Mouse (Mus musculus): ENCODE measurements around the gene Vps8.
"Not testable (repeated sequence)": the region's sequence is repeated elsewhere in the genome, so short reads cannot be mapped to it uniquely, and the experiment has no call there.

Gene Vps8

DNA sequence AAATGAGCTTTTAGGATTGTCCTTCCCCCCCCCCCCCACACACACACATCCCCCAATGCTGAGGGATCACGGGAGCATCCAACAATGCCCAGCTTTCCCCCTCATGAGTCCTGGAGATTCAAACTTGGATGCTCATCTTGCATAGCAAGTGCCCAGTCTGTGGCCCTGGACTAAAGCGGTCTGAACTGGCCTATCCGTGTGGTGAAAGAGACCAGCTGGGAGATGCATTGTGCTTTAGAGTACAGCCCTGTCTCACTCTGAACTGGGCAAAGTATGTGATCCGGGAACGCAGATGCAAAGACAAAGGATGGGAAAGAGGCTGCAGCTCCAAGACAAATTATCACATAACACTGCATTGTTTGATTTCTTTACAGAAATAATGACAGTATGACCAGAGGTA, 231.5 kb downstream of the Vps8 start:
- DNase-seq (ENCODE audit: low read depth in 1 of 2, low spot score in 2 of 2) = no peak

DNA sequence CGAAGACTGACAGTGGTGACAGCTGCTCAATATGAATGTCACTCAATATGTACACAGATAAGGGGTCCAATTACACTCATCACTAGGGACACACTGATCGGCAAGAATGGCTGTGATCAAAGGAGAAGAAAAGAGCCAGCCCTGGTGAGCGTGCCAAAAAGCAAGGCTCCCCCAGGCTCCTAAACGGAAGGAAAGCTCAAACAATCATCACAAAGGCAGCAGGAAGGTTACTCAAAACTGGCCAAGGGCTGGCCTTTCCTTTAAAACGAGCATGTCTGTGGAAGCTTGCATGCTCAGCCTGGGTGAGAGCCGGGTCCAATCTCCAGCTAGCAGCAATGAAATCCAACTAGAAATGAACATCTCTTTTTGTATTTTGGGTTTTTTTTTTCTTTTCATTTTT, 232.4 kb downstream of the Vps8 start:
- DNase-seq (ENCODE audit: low read depth in 1 of 2, low spot score in 2 of 2) = no peak

DNA sequence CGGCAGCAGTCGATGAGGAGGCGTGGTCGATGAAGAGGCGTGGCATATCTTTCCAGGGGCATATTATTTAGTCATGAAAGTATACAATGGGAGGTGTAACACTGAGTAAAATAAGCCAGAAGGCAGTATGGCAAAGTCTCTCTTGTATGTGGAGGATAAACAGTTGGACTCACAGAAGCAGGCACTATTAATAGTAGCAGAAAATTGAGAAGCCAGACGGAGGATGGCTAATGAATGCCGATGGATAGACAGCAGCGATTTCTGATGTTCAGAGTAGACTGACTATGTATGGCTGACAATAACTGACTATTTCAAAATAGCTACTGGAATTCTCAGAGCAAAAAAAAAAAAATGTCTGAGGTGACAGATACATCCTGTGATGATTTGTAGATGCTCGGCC, 233.0 kb downstream of the Vps8 start:
- no peak for DNase-seq (ENCODE audit: low read depth in 1 of 2, low spot score in 2 of 2)

DNA sequence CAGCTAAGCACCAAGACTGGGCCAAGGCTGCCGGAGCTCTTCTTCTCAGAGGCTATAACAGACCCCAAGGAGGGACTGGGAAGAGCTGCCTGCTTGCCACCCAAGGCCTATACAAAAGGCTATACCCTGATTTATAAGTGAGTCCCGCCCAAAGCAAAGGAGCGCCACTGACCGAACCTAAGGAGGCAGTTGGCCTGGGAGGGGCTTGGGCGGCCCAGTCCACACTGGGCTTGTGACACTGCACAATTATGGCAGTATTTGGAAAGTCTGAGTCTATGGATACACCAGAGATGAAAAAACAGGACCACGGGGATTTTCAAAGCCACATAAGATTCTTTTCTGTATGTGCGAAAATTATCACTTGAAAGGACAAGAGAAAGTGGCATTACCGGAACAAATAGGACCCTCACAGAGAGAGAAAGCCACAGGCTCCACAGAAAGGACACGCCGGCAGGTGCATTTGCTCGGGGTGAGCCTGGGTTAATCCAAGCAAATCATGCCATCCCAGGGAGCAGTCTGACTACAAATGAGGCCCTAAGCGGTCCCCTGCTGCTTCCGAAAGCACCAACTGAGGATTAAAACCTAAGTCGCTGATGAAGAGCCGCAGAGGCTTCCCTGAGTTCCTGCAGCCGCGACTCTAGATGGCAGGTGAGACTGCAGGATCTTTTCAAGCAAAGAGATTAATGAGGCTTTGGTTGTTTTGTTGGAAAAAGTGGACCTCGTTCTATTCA, 241.9 kb downstream of the Vps8 start:
- no peak for DNase-seq (ENCODE audit: low read depth in 1 of 2, low spot score in 2 of 2)

DNA sequence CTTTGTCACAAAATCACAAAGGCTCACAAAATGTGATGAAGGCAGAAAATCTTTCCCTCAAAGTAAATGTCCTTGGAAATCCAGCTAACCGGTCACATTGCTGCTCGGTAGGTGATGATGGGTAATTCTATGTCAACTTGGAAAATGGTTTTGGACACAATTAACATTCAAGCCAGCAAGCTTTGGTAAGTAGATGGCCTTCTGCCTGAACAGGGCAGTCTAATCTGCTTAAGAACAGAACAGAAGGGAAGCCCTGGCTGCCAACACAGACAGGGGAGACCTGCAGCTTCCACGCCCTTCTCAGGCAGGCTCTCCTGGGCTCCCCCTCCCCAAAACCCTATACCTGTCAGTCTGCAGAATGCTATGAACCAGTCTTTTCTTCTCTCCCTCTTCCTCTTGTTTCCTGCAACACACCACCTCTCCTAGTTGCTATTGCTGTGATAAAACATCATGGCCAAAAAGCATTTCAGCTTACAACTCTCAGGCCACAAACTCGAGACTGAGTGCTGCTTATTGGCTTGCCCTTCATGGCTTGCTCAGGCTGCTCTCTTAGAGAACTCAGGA, 242.6 kb downstream of the Vps8 start:
- DNase-seq (ENCODE audit: low read depth in 1 of 2, low spot score in 2 of 2) = no peak

DNA sequence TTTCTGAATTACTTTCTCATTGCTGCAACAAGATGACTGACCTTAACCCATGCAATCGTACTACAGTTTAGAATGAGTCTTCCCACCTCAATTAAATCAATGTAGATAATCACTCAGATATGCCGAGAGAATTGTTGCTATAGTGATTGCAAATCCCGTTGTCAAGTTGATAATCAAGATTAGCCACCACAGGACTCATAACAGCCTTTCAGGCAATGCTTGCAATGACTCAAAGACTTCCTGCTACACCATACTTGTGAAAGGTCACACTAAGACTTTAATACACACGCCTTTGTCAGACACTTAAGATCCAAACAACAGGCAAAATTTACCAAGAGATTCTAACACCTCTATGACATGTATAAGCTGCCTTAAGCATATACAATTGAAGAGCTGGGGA, 249.0 kb downstream of the Vps8 start:
- no peak for DNase-seq (ENCODE audit: low read depth in 1 of 2, low spot score in 2 of 2)

DNA sequence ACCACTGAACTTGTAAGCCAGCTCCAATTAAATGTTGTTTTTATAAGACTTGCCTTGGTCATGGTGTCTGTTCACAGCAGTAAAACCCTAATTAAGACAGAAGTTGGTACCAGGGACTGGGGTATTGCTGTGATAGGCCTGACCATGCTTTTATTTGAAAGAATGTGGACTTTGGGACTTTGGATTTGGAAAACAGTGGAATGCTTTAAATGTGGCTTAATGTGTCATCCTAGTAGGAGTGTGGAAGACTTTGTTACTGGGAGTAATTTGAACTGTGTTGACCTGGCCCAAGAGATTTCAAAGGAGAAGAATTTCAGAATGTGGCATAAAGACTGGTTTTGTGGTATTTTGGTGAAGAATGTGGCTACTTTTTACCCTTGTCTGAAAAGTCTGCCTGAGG, 250.1 kb downstream of the Vps8 start:
- not testable (repeated sequence) for DNase-seq (ENCODE audit: low read depth in 1 of 2, low spot score in 2 of 2)

DNA sequence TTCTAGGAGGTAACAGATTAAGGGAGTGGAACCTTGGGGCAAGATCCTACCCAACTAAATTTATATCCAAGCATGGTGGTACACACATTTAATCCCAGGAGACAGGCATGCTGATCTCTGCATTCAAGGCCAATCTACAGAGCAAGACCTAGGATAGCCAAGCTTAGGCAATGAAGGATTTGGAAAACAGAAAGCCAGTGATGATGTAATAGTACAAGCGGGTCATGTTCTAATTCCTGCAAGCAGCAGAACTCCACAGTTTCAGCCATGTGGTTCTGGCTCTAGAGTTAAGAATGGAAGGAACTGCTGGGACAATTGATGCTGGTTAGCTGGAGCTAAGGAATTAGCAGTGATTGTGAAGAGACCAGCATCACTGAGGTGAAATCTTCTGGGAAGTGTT, 250.7 kb downstream of the Vps8 start:
- DNase-seq (ENCODE audit: low read depth in 1 of 2, low spot score in 2 of 2) = not testable (repeated sequence)

DNA sequence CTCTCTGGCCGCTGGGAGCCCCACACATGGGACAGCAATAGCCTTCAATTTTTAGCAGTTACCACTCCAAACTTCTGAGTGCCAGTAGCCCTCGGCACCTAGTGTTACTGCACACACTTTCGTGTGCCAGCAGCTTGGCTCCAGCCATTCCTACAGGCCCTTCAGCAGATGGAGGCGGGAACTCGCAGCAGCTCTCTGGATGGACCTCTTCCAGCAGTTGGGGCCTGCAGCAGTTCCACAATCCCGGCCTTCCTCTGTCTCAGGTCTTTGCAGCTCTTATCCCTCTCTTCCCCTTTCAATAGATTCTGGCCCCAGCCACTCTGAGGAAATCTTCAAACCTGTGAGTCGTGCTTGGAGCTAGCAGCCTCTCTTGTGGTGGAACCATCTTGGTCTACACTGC, 253.9 kb downstream of the Vps8 start:
- no peak for DNase-seq (ENCODE audit: low read depth in 1 of 2, low spot score in 2 of 2)

DNA sequence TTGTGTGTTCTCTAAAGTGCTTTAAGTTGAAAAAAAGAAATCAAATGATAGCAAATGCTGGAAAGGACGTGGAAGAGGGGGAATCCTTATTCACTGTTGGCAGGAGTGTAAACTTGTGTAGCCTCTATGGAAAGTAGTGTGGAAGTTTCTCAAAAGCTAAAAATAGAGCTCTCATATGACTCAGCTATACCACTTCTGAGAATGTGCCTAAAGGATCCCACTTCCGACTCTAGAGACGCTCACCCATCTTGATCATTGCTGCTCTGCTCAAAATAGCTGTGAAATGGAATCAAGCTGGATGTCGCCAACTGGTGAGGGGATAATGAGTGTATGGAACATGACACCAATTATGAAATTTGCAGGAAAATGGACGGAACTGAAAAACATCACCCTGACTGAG, 264.5 kb downstream of the Vps8 start:
- no peak for DNase-seq (ENCODE audit: low read depth in 1 of 2, low spot score in 2 of 2)

DNA sequence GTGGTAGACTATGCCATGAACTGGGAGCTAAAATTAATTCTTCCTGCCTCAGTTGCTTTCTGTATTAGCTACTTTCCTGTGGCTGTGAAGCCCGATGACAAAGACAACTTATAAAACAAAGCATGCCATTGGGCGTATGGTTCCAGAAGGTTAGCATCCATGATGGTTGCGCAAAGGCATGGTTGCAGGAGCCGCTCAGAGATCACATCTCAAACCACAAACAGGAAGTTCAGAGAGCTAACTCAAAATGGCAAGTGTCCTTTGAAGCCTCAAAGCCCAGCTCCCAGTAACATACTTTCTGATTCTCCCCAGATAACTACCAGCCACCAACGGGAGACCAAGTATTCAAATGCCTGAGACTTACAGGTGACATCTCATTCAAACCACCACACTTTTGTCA, 266.2 kb downstream of the Vps8 start:
- peak; percentile 14 to 15 for DNase-seq (ENCODE audit: low read depth in 1 of 2, low spot score in 2 of 2)

DNA sequence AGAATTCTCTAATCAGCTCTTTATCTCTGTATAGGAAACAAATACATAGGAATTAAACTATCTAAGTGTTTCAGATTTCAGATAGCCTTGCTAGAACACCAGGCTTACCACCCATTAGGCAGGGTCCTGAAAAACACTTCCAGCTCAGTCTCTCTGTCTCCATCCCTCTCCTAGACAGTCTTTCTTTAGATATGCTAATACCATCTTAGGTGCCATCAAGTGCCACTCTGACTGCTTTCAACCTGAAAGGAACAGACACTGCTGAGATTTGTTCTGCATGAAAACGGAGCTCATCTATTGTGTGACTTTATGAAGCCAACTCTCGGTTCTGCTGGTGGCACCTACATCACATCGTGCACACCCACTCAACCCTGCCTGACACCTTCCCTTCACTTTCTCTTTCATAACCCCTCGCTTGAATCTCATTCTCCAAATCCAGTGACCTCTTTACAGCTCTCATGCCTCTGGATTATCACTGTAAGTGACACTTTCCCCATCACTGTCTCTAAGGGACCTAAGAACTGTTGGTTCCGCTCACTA, 267.4 kb downstream of the Vps8 start:
- DNase-seq (ENCODE audit: low read depth in 1 of 2, low spot score in 2 of 2) = no peak

DNA sequence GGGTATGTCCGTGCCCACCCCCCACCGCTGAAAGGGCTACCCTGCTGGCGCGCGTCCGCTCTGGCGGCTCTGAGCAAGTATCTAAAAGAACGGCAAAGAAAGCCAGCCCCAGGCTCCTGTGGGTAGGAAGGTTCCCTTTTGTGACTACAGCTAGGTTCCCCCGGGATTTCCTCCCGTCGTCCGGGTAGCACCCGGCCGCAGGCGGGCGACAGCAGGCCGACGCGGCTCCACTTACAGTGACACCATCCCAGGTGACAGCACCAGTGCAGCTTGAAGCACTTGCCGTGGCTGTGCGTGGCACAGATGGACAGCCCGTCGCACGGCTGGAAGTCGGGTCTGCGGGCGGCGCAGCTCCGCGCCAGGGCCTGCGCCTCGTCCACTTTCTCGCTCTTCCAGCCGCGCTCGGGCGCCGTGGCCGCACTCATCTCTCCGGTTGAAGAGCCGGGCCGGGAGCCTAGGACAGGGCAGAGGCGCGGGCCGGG, 271.1 kb downstream of the Vps8 start:
- peak in 1 of 2 experiments; percentile 17 for DNase-seq (ENCODE audit: low read depth in 1 of 2, low spot score in 2 of 2)

Measured in monocyte, adult 2 months (primary cell).